Mouse (Mus musculus) embryonic facial prominence, embryonic 13.5 days (tissue): ENCODE measurements at regions not wholly inside any gene's neighbourhood (a gene's known extent, or its start where the extent isn't known, plus 50 kb on each side); places are given as distances from the start of the nearest gene placed in this dataset.
"Not testable (repeated sequence)": the region's sequence is repeated elsewhere in the genome, so short reads cannot be mapped to it uniquely, and the experiment has no call there.

Source experiments
- ATAC-seq: fragments of 200-750 bp; cut with Nextera tagmentation; 2 replicates; pipeline ENCODE4 v1.8.0; 2017; ENCODE audit warnings: low read depth; ENCODE audit not compliant: insufficient number of reproducible peaks, insufficient read depth, low FRiP score, low TSS enrichment
- H3K27ac ChIP-seq: fragments of 300-500 bp; sonication (generic); 2 replicates; pipeline ENCODE4 v1.5.1; 2015; ENCODE audit warnings: moderate library complexity, mild to moderate bottlenecking, inconsistent platforms
- H3K27me3 ChIP-seq: fragments of 300-500 bp; sonication (generic); 2 replicates; pipeline ENCODE4 v1.6.1; 2015; ENCODE audit warnings: mild to moderate bottlenecking, inconsistent platforms
- H3K36me3 ChIP-seq: fragments of 300-500 bp; sonication (generic); 2 replicates; pipeline ENCODE4 v1.6.1; 2015; ENCODE audit warnings: mild to moderate bottlenecking, inconsistent platforms
- H3K4me1 ChIP-seq: fragments of 300-500 bp; sonication (generic); 2 replicates; pipeline ENCODE4 v1.6.1; 2015; ENCODE audit warnings: inconsistent platforms
- H3K4me2 ChIP-seq: fragments of 300-500 bp; sonication (generic); 2 replicates; pipeline ENCODE4 v1.6.1; 2015; ENCODE audit warnings: moderate library complexity, mild to moderate bottlenecking, inconsistent platforms
- H3K4me3 ChIP-seq: fragments of 300-500 bp; sonication (generic); 2 replicates; pipeline ENCODE4 v1.5.1; 2015; ENCODE audit warnings: mild to moderate bottlenecking, inconsistent platforms
- H3K9ac ChIP-seq: fragments of 300-500 bp; sonication (generic); 2 replicates; pipeline ENCODE4 v1.6.1; 2015; ENCODE audit warnings: mild to moderate bottlenecking, inconsistent platforms
- H3K9me3 ChIP-seq: fragments of 300-500 bp; sonication (generic); 2 replicates; pipeline ENCODE4 v1.6.1; 2016; ENCODE audit warnings: inconsistent platforms
- WGBS: fragments of 180-500 bp; shearing (Covaris S2); methylation state at CpG from one replicate; pipeline ENCODE4 v1.1.7; 2015; ENCODE audit warnings: mixed read lengths; 5-methylcytosine and 5-hydroxymethylcytosine counted together

DNA sequence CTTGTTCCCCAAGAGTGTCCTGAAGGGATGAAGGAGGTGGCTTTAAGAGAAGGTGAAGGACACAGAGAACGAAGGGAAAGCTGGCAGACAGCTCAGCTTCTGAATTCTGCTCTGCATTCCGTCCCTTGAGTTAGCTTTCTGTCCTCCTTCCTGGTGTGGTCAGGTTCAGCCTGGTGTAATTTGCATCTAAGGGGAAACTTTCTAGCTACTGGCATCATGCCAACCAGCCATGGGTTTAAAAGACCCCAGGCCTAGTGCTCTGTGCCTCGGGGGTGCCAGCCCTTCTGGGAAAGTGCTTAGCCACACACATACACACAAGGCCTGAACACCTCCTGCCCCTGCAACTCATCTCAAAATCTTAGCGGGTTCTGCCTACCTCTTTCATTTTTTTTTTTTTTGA, 246.9 kb downstream of the Fgf9 start:
- ATAC-seq = no peak
- no peaks in the 10 kb centered on the region for H3K27me3 ChIP-seq
- peak overlapping the region; percentile 33; the same call in 1 of the 2 replicates for H3K27ac ChIP-seq
- H3K4me2 ChIP-seq = no peak overlapping the region
- no peaks in the 10 kb centered on the region for H3K36me3 ChIP-seq
- peaks cover 30% of the 10 kb centered on the region for H3K4me1 ChIP-seq
- WGBS = 33% methylated on average over 4 of the region's 4 CpGs
- H3K9me3 ChIP-seq = no peaks in the 10 kb centered on the region
- no peak overlapping the region for H3K9ac ChIP-seq
- no peak overlapping the region for H3K4me3 ChIP-seq

DNA sequence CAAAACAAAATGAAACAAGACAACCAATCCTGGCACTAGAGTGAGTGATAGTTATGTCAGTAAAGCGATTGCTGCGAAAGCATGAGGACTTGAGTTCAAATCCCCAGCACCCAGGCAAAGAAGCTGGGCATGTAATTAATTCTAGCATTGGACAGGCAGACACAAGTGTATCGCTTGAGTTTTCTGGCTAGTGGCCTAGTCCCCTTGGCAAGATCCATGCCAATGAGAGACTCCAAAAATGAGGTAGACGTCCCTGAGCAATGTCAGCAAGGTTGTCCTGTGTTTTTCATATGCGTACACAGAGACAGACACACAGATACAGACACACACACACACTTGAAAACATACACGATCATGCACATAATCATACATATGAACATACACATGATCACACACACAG, 237.3 kb downstream of the Fgf9 start:
- no peaks in the 10 kb centered on the region for H3K36me3 ChIP-seq
- no peak for ATAC-seq
- H3K4me1 ChIP-seq = no peaks in the 10 kb centered on the region
- H3K4me2 ChIP-seq = no peak overlapping the region
- H3K27ac ChIP-seq = no peak overlapping the region
- no peaks in the 10 kb centered on the region; the same call in 1 of the 2 replicates for H3K9me3 ChIP-seq
- no peak overlapping the region for H3K9ac ChIP-seq
- no peaks in the 10 kb centered on the region for H3K27me3 ChIP-seq
- no peak overlapping the region for H3K4me3 ChIP-seq
- 90% methylated on average over 6 of the region's 6 CpGs for WGBS

DNA sequence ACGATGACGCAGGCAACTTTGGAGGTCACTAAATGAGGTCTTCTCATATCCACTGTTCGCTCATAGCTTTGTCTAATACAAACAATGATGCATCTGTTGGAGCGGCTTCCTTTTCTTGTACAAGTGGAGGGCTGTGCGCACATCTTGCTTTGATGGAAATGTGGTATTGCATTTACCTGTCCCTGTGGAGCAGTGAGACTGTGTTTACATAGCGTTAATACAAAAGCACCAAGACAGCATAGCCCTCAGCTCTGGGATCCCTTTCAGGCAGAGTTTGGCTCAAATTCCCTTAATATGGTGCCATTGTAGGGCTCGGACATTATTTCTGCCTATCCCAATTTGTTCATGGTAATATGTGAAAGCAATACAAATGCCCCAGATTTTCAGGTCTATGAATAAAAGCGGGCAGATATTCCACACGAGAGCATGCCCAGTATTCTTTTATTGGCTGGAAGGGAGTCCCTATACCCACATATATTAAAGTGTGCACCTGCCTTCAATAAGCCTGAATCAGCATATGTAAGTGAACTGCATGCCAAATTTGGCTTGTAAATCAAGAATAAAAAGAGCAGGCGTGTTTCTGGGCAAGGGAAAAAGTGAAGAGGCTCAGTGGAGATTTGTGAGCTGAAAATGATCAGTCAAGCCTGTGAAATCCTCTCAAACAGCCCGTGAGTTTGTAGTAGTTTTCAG, 236.6 kb downstream of the Fgf9 start:
- H3K4me3 ChIP-seq = no peak overlapping the region
- no peaks in the 10 kb centered on the region for H3K27me3 ChIP-seq
- H3K9ac ChIP-seq = no peak overlapping the region
- H3K27ac ChIP-seq = no peak overlapping the region
- no peak for ATAC-seq
- no peak overlapping the region for H3K4me2 ChIP-seq
- no peaks in the 10 kb centered on the region for H3K36me3 ChIP-seq
- H3K4me1 ChIP-seq = no peaks in the 10 kb centered on the region
- 70% methylated on average over 11 of the region's 11 CpGs for WGBS
- no peaks in the 10 kb centered on the region; the same call in 1 of the 2 replicates for H3K9me3 ChIP-seq

DNA sequence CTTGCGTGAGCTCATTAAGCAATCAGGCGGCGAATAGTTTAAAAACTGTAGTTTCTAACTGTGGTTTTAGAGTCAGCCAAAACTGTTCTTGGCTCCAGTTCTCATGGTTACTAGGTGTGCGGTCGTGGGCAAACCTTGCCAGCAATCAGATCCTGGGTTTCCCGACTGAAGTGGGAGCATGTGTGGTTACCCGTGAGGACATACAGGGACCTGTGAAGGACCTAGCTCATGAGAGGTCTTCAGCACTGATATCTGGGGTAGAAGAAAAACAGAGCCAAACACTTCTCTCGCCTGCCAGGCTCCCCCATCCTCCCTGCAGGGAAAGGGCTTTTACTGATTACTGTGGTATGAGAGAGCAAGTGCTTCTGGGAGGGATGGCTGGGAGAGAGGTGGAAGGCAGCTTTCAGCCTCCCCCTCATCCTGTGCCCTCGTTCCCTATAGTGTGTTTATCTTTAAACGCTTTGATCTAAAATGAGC, 230.1 kb downstream of the Fgf9 start:
- H3K9me3 ChIP-seq = no peaks in the 10 kb centered on the region
- H3K36me3 ChIP-seq = no peaks in the 10 kb centered on the region
- no peaks in the 10 kb centered on the region for H3K27me3 ChIP-seq
- 0 out of 2 replicates have a peak, but pooled peaks cover 8% of the 10 kb centered on the region for H3K4me1 ChIP-seq
- WGBS = 53% methylated on average over 10 of the region's 10 CpGs
- 0 out of 2 replicates have a peak, but pooled peaks have one; percentile 48 for ATAC-seq
- no peak overlapping the region for H3K4me3 ChIP-seq
- no peak overlapping the region for H3K9ac ChIP-seq
- no peak overlapping the region for H3K4me2 ChIP-seq
- H3K27ac ChIP-seq = no peak overlapping the region

DNA sequence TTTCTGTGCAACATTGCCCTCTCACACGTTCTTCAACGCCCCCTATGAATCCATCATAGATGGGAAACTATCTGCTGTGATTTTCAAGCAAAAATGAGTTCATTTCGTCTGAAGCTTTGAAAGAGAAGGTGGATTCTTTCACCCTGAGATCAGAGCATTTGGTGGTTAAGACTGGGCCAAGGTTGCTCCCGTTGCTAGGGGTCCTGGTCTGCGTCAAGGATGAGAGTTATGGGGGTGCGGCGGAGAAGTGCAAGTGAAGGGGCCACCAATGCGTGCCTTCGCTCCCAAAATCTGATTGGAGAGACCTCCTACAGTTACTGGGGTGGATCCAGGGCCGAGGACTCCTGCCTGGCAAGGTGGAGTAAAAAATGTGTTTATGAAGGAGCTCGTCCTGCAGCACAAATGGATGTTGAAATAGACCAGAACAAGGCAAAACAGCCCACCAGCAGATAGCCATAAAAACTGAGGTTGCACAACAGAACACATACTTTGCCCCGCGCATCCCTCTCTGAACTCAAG, 215.7 kb downstream of the Fgf9 start:
- no peaks in the 10 kb centered on the region for H3K36me3 ChIP-seq
- no peak for ATAC-seq
- no peaks in the 10 kb centered on the region for H3K27me3 ChIP-seq
- H3K27ac ChIP-seq = no peak overlapping the region
- H3K4me1 ChIP-seq = peaks cover 7% of the 10 kb centered on the region
- H3K9ac ChIP-seq = no peak overlapping the region
- H3K9me3 ChIP-seq = no peaks in the 10 kb centered on the region
- no peak overlapping the region for H3K4me3 ChIP-seq
- no peak overlapping the region for H3K4me2 ChIP-seq
- whole genome bisulfite sequencing = 82% methylated on average over 13 of the region's 13 CpGs

DNA sequence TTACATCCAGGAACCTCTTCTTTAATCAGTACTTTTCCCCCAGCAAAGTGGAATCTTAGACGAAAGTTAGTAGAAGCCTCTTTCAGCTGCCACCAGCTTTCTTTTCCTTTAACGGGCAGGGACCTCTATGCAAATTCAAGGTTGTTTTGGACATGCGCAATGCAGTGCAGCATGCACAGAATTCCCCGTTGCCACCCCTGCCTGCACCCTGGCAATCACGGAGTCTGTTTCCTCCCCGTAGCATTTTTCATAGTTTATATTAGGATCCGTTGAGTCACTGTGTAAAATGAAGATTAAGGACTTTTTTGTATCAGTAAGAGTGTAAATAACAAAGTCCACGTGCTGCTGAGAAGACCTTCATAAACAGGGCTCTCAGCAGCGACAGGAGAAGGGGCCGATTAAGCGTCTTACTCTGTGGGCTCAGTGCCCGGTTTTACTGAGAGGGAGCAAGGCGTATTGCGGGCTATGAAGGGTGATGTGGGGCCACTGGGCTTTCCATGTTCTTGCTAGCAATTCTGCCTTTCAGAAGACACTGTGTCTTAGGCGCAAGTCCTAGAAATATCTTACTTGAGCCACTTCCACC, 212.5 kb downstream of the Fgf9 start:
- no peak for ATAC-seq
- H3K9ac ChIP-seq = no peak overlapping the region
- 71% methylated on average over 15 of the region's 15 CpGs for WGBS
- no peak overlapping the region for H3K4me3 ChIP-seq
- H3K27me3 ChIP-seq = no peaks in the 10 kb centered on the region
- peaks cover 7% of the 10 kb centered on the region for H3K4me1 ChIP-seq
- no peak overlapping the region for H3K27ac ChIP-seq
- no peaks in the 10 kb centered on the region; the same call in 1 of the 2 replicates for H3K9me3 ChIP-seq
- H3K36me3 ChIP-seq = no peaks in the 10 kb centered on the region
- no peak overlapping the region for H3K4me2 ChIP-seq

DNA sequence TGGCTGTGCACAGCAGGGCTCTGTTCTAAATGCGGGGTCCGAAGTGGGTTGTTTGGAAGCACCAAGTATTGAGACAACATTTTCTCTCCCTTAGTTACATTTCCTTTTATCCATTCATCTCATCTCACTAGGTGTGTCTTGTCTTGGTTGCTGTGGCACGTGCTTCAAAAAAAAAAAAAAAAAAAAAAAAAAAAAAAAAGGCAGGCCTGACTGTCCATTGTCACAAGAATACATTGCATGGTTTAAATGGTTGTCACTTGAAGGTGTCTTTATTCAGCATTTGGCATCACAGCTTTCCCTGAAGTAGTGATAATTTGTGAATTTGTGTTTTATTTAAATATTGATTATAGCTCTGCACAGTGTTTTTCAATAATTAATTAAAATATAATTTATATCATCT, 211.9 kb downstream of the Fgf9 start:
- WGBS = 82% methylated on average over 3 of the region's 3 CpGs
- Histone ChIP-seq H3K36me3 (no peaks in the 10 kb centered on the region), H3K27me3 (no peaks in the 10 kb centered on the region), H3K27ac (no peak overlapping the region), H3K9ac (no peak overlapping the region), H3K4me3 (no peak overlapping the region), H3K9me3 (no peaks in the 10 kb centered on the region; the same call in 1 of the 2 replicates), H3K4me2 (no peak overlapping the region), H3K4me1 (peaks cover 7% of the 10 kb centered on the region)
- no peak for ATAC-seq

DNA sequence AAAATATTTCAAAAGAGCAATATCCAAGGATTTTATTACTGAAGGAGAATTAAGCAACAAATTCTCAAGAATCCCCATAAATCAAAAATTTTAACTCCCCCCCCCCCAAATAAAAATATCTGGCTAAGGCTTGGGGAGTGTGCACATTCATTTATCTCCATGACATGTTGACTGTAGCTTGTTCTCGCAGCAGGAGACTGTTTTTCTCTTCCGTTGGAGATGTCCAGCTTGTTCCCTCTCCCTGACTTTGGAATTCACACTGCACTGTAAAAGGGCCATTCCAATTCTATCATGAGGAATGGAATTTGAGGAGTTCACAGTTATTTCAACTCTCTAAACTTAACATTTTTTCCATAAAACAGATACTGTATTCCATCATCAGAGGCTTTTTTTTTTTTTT, 204.1 kb downstream of the Fgf9 start:
- not testable (repeated sequence) for H3K36me3 ChIP-seq, H3K4me1 ChIP-seq, H3K27me3 ChIP-seq, H3K27ac ChIP-seq, H3K9ac ChIP-seq, H3K4me2 ChIP-seq, ATAC-seq, H3K9me3 ChIP-seq, H3K4me3 ChIP-seq
- WGBS = 85% methylated on average over 2 of the region's 2 CpGs

DNA sequence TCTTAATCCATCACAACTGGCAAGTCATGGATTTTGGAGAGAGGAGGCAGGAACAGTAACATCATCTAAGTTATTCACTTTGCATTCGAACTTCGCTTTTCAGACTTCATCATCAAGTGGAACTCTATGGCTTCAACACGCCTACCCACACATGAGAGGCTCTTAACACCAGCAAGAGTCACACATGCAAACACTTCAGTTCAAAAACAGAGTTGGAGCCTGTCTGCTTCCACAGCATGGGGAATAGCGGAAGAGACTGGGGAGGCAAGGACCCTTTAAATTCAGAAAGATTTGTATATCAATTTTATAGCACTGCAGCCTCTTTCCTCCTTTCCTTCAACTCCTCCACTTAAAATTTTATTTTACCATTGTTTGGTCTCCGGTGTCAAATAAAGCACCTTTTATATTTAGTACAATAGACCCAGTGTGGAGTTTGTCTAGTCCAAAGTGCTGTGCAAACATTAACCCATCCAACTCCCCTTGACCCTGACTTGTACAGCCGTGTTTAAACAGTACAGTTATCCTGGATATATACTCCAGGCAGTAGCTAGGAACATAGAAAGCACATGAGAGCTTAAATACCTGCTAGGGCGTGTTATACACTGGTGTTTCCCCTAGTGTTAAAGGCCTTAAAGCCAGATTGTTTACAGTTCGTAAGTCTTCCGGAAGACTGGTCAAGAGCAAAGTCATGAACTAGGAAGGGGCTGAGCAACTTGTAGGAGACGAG, 203.5 kb downstream of the Fgf9 start:
- 81% methylated on average over 10 of the region's 10 CpGs for WGBS
- H3K4me2 ChIP-seq = no peak overlapping the region
- H3K36me3 ChIP-seq = no peaks in the 10 kb centered on the region
- H3K4me3 ChIP-seq = no peak overlapping the region
- no peaks in the 10 kb centered on the region for H3K9me3 ChIP-seq
- no peak overlapping the region for H3K9ac ChIP-seq
- no peak for ATAC-seq
- no peak overlapping the region for H3K27ac ChIP-seq
- no peaks in the 10 kb centered on the region for H3K27me3 ChIP-seq
- no peaks in the 10 kb centered on the region for H3K4me1 ChIP-seq

DNA sequence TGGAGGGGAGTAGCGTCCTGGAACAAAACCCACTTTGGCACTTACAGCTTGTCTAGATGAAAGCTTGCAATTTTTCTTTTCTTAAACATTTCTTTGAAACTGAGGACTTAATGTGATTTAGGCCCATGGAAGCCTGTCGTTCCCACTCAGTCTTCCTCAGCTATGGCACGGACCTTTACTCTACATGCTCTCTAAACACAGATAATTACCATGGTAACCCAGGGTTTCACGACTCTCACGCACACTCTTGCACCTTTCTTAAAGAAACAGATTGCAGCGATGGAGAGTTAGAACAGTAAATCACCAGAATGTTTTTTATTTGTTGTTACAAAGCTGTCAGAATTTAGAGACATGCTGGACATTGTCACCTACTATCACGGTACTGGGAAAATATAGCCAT, 195.0 kb downstream of the Fgf9 start:
- H3K27me3 ChIP-seq = no peaks in the 10 kb centered on the region
- WGBS = 62% methylated on average over 7 of the region's 7 CpGs
- H3K36me3 ChIP-seq = no peaks in the 10 kb centered on the region
- no peak overlapping the region for H3K27ac ChIP-seq
- H3K4me2 ChIP-seq = no peak overlapping the region
- H3K4me3 ChIP-seq = no peak overlapping the region
- no peaks in the 10 kb centered on the region for H3K9me3 ChIP-seq
- H3K4me1 ChIP-seq = peaks cover 7% of the 10 kb centered on the region
- no peak overlapping the region for H3K9ac ChIP-seq
- ATAC-seq = no peak

DNA sequence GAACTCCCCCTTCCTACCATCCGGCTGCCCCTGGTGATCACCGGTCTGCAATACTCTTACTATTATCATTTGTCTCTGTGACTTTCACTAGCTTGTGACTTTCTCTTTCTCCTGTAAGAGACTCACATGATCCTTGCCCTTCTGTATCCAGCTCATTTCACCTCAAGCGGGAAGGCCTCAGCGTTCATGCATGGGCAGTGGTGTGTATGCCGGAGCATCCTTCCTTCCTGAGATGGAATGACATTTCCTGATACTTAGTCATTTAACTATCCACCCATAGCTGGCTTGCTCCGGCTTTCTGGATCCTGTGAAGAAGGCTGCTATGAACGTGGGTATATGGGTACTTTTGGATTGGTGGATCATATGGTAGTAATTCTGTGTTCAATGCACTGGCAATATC, 194.1 kb downstream of the Fgf9 start:
- no peak overlapping the region for H3K4me3 ChIP-seq
- no peak for ATAC-seq
- H3K4me1 ChIP-seq = peaks cover 7% of the 10 kb centered on the region
- 67% methylated on average over 7 of the region's 7 CpGs for WGBS
- H3K9ac ChIP-seq = no peak overlapping the region
- no peaks in the 10 kb centered on the region for H3K36me3 ChIP-seq
- no peaks in the 10 kb centered on the region for H3K9me3 ChIP-seq
- H3K27ac ChIP-seq = no peak overlapping the region
- no peak overlapping the region for H3K4me2 ChIP-seq
- no peaks in the 10 kb centered on the region for H3K27me3 ChIP-seq
